Mouse (Mus musculus) CH12.LX (cell line): Measurements from ENCODE around the gene Tnp2. TPM values are rescaled to one million over a fixed set of nuclear protein-coding genes. Genes with fewer than 3 reads are reported as not detected.
A peak's percentile ranks its signal among the peaks of the same experiment; 100 is the strongest.

Source experiments
- DNase-seq: peaks from one replicate; pipeline ENCODE4 v3.0.0-alpha.2; 2013; ENCODE audit errors: extremely low read depth
- H3K27ac ChIP-seq: 2 replicates; pipeline ENCODE4 v1.5.1; 2012; ENCODE audit warnings: low read depth, mild to moderate bottlenecking, control low read depth, moderate library complexity; ENCODE audit not compliant: insufficient read depth
- H3K27me3 ChIP-seq: replicated peaks from 2 replicates; pipeline ENCODE3; 2012; ENCODE audit warnings: inconsistent platforms
- H3K36me3 ChIP-seq, 2 experiments: replicated peaks in 1 of 2; 2 replicates each; pipeline versions ENCODE3 to v1.6.1; 2012; ENCODE audit warnings: inconsistent platforms in 1 of 2, low read length in 1 of 2, mild to moderate bottlenecking in 1 of 2, mixed read lengths in 1 of 2, moderate library complexity in 1 of 2; ENCODE audit not compliant: control insufficient read depth in 1 of 2, insufficient read depth in 1 of 2
- H3K4me1 ChIP-seq, 2 experiments: 2 replicates each; pipeline ENCODE4 v1.6.1; 2012; ENCODE audit warnings: inconsistent platforms in 1 of 2, moderate library complexity in 1 of 2; ENCODE audit not compliant: insufficient read depth in 2 of 2, control insufficient read depth in 1 of 2
- H3K4me2 ChIP-seq: 2 replicates; pipeline ENCODE4 v1.6.1; 2012; ENCODE audit warnings: low read depth, mild to moderate bottlenecking, control low read depth; ENCODE audit not compliant: poor library complexity, insufficient read depth, severe bottlenecking
- H3K4me3 ChIP-seq, 3 experiments: fragments of 150-350 bp in 1 of 3; sonication (generic) in 1 of 3; replicated peaks in 1 of 3; 2 replicates each; pipeline versions ENCODE3 to v1.5.1; 2011 to 2012; ENCODE audit warnings: low read depth in 2 of 3, low read length in 2 of 3, mild to moderate bottlenecking in 2 of 3, moderate library complexity in 2 of 3, control low read depth in 1 of 3, improper control_type of control experiment in 1 of 3, inconsistent platforms in 1 of 3, mixed read lengths in 1 of 3; ENCODE audit not compliant: poor library complexity in 1 of 3
- H3K79me2 ChIP-seq: replicated peaks from 2 replicates; pipeline ENCODE4 v1.6.1; 2012; ENCODE audit warnings: mild to moderate bottlenecking, moderate library complexity; ENCODE audit not compliant: control insufficient read depth, poor library complexity, insufficient read depth, severe bottlenecking; ENCODE audit errors: extremely low read depth
- H3K9ac ChIP-seq: 2 replicates; pipeline ENCODE4 v1.6.1; 2012; ENCODE audit warnings: low read depth, mild to moderate bottlenecking, control low read depth, moderate library complexity; ENCODE audit not compliant: insufficient read depth
- H3K9me3 ChIP-seq: replicated peaks from 2 replicates; pipeline ENCODE3; 2012; ENCODE audit warnings: low read length, inconsistent platforms, mixed read lengths
- BHLHE40 ChIP-seq: IDR thresholded peaks from 2 replicates; pipeline ENCODE4 v1.6.1; 2011; ENCODE audit warnings: mild to moderate bottlenecking, low read depth, low read length, improper control_type of control experiment
- CHD1 ChIP-seq: IDR thresholded peaks from 2 replicates; pipeline ENCODE4 v1.6.1; 2012; ENCODE audit warnings: low read depth, low read length, improper control_type of control experiment, inconsistent platforms
- CHD2 ChIP-seq: IDR thresholded peaks from 2 replicates; pipeline ENCODE4 v1.6.1; 2011; ENCODE audit warnings: low read length, improper control_type of control experiment
- EP300 ChIP-seq: IDR thresholded peaks from 2 replicates; pipeline ENCODE4 v1.6.1; 2011; ENCODE audit warnings: low read length, improper control_type of control experiment
- ETS1 ChIP-seq: conservative IDR thresholded peaks from 2 replicates; pipeline ENCODE4 v1.6.1; 2012; ENCODE audit warnings: low read depth, mild to moderate bottlenecking, inconsistent platforms, low read length, improper control_type of control experiment, moderate library complexity
- HCFC1 ChIP-seq: IDR thresholded peaks from 2 replicates; pipeline ENCODE4 v1.6.1; 2012; ENCODE audit warnings: low read depth, mild to moderate bottlenecking, inconsistent platforms, low read length, improper control_type of control experiment
- IRF4 ChIP-seq: IDR thresholded peaks from 2 replicates; pipeline ENCODE4 v1.6.1; 2014; ENCODE audit warnings: low read depth, mild to moderate bottlenecking, inconsistent platforms, low read length, improper control_type of control experiment
- JUN ChIP-seq: IDR thresholded peaks from 2 replicates; pipeline ENCODE4 v1.6.1; 2011; ENCODE audit warnings: low read depth, mild to moderate bottlenecking, low read length, improper control_type of control experiment, moderate library complexity; ENCODE audit not compliant: insufficient read depth
- KAT2A ChIP-seq: IDR thresholded peaks from 2 replicates; pipeline ENCODE4 v1.6.1; 2012; ENCODE audit warnings: low read length, improper control_type of control experiment, inconsistent platforms; ENCODE audit not compliant: insufficient replicate concordance
- MAX ChIP-seq: IDR thresholded peaks from 2 replicates; pipeline ENCODE4 v1.6.1; 2011; ENCODE audit warnings: low read length, improper control_type of control experiment
- MEF2A ChIP-seq: IDR thresholded peaks from 2 replicates; pipeline ENCODE4 v1.6.1; 2014; ENCODE audit warnings: low read depth, mild to moderate bottlenecking, inconsistent platforms, low read length, improper control_type of control experiment, borderline replicate concordance
- MXI1 ChIP-seq: IDR thresholded peaks from 2 replicates; pipeline ENCODE4 v1.6.1; 2011; ENCODE audit warnings: mild to moderate bottlenecking, low read depth, low read length, improper control_type of control experiment
- NELFE ChIP-seq: IDR thresholded peaks from 2 replicates; pipeline ENCODE4 v1.6.1; 2011; ENCODE audit warnings: low read depth, low read length, improper control_type of control experiment
- NRF1 ChIP-seq: IDR thresholded peaks from 2 replicates; pipeline ENCODE4 v1.6.1; 2014; ENCODE audit warnings: low read depth, mild to moderate bottlenecking, inconsistent platforms, low read length, improper control_type of control experiment, moderate library complexity
- PAX5 ChIP-seq: IDR thresholded peaks from 2 replicates; pipeline ENCODE4 v1.6.1; 2012; ENCODE audit warnings: low read length, inconsistent platforms, mixed read lengths
- POLR2A ChIP-seq: IDR thresholded peaks from 2 replicates; pipeline ENCODE4 v1.6.1; 2011; ENCODE audit warnings: low read depth, mild to moderate bottlenecking, improper control_type of control experiment, low read length
- POLR2AphosphoS2 ChIP-seq: IDR thresholded peaks from 2 replicates; pipeline ENCODE4 v1.6.1; 2011; ENCODE audit warnings: low read depth, low read length, improper control_type of control experiment
- RAD21 ChIP-seq: IDR thresholded peaks from 2 replicates; pipeline ENCODE4 v1.6.1; 2011; ENCODE audit warnings: low read depth, mild to moderate bottlenecking, low read length, improper control_type of control experiment, moderate library complexity
- RCOR1 ChIP-seq: conservative IDR thresholded peaks from 2 replicates; pipeline ENCODE4 v1.6.1; 2012; ENCODE audit warnings: low read depth, mild to moderate bottlenecking, inconsistent platforms, low read length, improper control_type of control experiment
- SIN3A ChIP-seq: IDR thresholded peaks from 2 replicates; pipeline ENCODE4 v1.6.1; 2012; ENCODE audit warnings: low read length, improper control_type of control experiment, inconsistent platforms
- SMC3 ChIP-seq: IDR thresholded peaks from 2 replicates; pipeline ENCODE4 v1.6.1; 2011; ENCODE audit warnings: low read depth, low read length, improper control_type of control experiment
- TCF12 ChIP-seq: IDR thresholded peaks from 2 replicates; pipeline ENCODE4 v1.6.1; 2014; ENCODE audit warnings: low read depth, mild to moderate bottlenecking, inconsistent platforms, low read length, improper control_type of control experiment
- USF1 ChIP-seq: IDR thresholded peaks from 2 replicates; pipeline ENCODE4 v1.6.1; 2014; ENCODE audit warnings: low read depth, mild to moderate bottlenecking, inconsistent platforms, low read length, improper control_type of control experiment
- USF2 ChIP-seq: conservative IDR thresholded peaks from 2 replicates; pipeline ENCODE4 v1.6.1; 2011; ENCODE audit warnings: low read depth, low read length, improper control_type of control experiment
- ZC3H11A ChIP-seq: IDR thresholded peaks from 2 replicates; pipeline ENCODE4 v1.6.1; 2012; ENCODE audit warnings: low read depth, mild to moderate bottlenecking, inconsistent platforms, low read length, improper control_type of control experiment
- ZKSCAN1 ChIP-seq: IDR thresholded peaks from 2 replicates; pipeline ENCODE4 v1.6.1; 2012; ENCODE audit warnings: low read depth, inconsistent platforms, low read length, improper control_type of control experiment, borderline replicate concordance
- ZMIZ1 ChIP-seq: IDR thresholded peaks from 2 replicates; pipeline ENCODE4 v1.6.1; 2012; ENCODE audit warnings: low read depth, mild to moderate bottlenecking, inconsistent platforms, low read length, improper control_type of control experiment
- ZNF384 ChIP-seq: IDR thresholded peaks from 2 replicates; pipeline ENCODE4 v1.6.1; 2012; ENCODE audit warnings: low read depth, low read length, improper control_type of control experiment, inconsistent platforms
- dilution Hi-C: fragments of 300-500 bp; cut with MboI; formaldehyde crosslinking; loops from 2 replicates; pipeline ENCODE4 v1.14.3; 2020; ENCODE audit warnings: low sequenced_read_pairs; ENCODE audit not compliant: extremely low pct_unique_long_range_greater_than_20kb, extremely low pct_ligation_motif_present
- in situ Hi-C: fragments of 300-500 bp; cut with MboI; formaldehyde crosslinking; loops from 3 replicates; pipeline ENCODE4 v1.14.3; 2019; ENCODE audit warnings: low sequenced_read_pairs, low pct_ligation_motif_present, low pct_unique_long_range_greater_than_20kb, mixed read lengths
- polyA plus RNA-seq: library from polyadenylated mRNA; unstranded; fragments of >175 nt; gene quantifications from 2 replicates; pipeline ENCODE4 v1.2.1, GENCODE M21; 2012; ENCODE audit warnings: low read depth; ENCODE audit not compliant: insufficient read length
- total RNA-seq, 2 experiments: library from RNA; depleted of rRNA; stranded (reverse); fragments of 300-350 nt in 1 of 2; fragments of >200 nt in 1 of 2; gene quantifications; 2 replicates each; pipeline ENCODE4 v1.2.3; 2012 to 2014

Tnp2 gene
- total and polyA plus RNA-seq, 3 experiments, result 0.25 to 0.43 TPM; not detected in 1

- Histone ChIP-seq H3K9me3 (no peaks in the 10 kb centered on the region), H3K9ac (no peak overlapping the region), H3K27me3 (no peaks in the 10 kb centered on the region), H3K36me3 (no peaks in the 10 kb centered on the region), H3K79me2 (no peaks in the 10 kb centered on the region), H3K4me1 (peaks cover 20 to 70% of the 10 kb centered on the region in 2 experiments), H3K4me2 (no peak overlapping the region), H3K4me3 (no peak overlapping the region), H3K27ac (no peak overlapping the region)
- in situ Hi-C loops, result loop anchor here (5.0 kb wide), 1 partner anchor 33 kb away; no protein-coding TSS in a partner anchor
- no peak for DNase-seq
- TF ChIP-seq HCFC1 (no peak), KAT2A (no peak), USF2 (no peak), NELFE (no peak), SIN3A (no peak), POLR2AphosphoS2 (no peak), MEF2A (no peak), ZKSCAN1 (no peak), JUN (no peak), RCOR1 (no peak), ZMIZ1 (no peak), PAX5 (no peak), RAD21 (no peak), EP300 (no peak), ZC3H11A (no peak)
- dilution Hi-C loops, result no loop called here
Observed at GRCm38 (mm10) chr16:10749226-10749625, 39.2 kb downstream of the Tnp2 start.

GRCm38 (mm10) chr16:10741082-10741481 lies 47.4 kb downstream of the Tnp2 start:
- Histone ChIP-seq H3K9ac (peak overlapping the region; percentile 3), H3K27ac (no peak overlapping the region), H3K36me3 (no peaks in the 10 kb centered on the region), H3K4me2 (peak overlapping the region; percentile 67), H3K79me2 (no peaks in the 10 kb centered on the region), H3K4me1 (peaks cover 25 to 54% of the 10 kb centered on the region in 2 experiments), H3K4me3 (no peak overlapping the region), H3K27me3 (no peaks in the 10 kb centered on the region), H3K9me3 (no peaks in the 10 kb centered on the region)
- no peak for TF ChIP-seq KAT2A
- no peak for TF ChIP-seq USF1
- TF ChIP-seq SMC3, result peak; percentile 2; the same call in 1 of the 2 replicates
- no peak for TF ChIP-seq CHD1
- TF ChIP-seq MXI1, result 0 out of 2 replicates have a peak, but pooled peaks have one; percentile 21
- TF ChIP-seq NRF1, result no peak
- TF ChIP-seq BHLHE40, result peak; percentile 55; the same call in 1 of the 2 replicates
- TF ChIP-seq ZNF384, result peak; percentile 79
- TF ChIP-seq IRF4, result peak; percentile 95
- TF ChIP-seq POLR2A, result no peak
- TF ChIP-seq PAX5, result no peak
- no peak for TF ChIP-seq CHD2
- 0 out of 2 replicates have a peak, but pooled peaks have one; percentile 38 for TF ChIP-seq MEF2A
- peak; percentile 13; the same call in 1 of the 2 replicates for TF ChIP-seq HCFC1
- TF ChIP-seq EP300, result peak; percentile 79
- TF ChIP-seq TCF12, result peak; percentile 62
- no peak for TF ChIP-seq RCOR1
- peak; percentile 92 for TF ChIP-seq ETS1
- TF ChIP-seq MAX, result no peak
- dilution Hi-C loops, result no loop called here
- in situ Hi-C loops, result no loop called here
- peak; percentile 69 for DNase-seq
